Mouse (Mus musculus) MEL (cell line): Measurements from ENCODE around the gene Fam210b. TPM values are rescaled to one million over a fixed set of nuclear protein-coding genes. Genes with fewer than 3 reads are reported as not detected.

ENCODE experiments used
- DNase-seq: peaks from one replicate; pipeline ENCODE4 v3.0.0; 2011; ENCODE audit warnings: low read depth, low spot score
- H3K27ac ChIP-seq: 2 replicates; pipeline ENCODE4 v1.5.1; 2012; ENCODE audit warnings: low read depth, mild to moderate bottlenecking, control low read depth, low read length, moderate library complexity; ENCODE audit not compliant: control insufficient read depth
- H3K27me3 ChIP-seq, 2 experiments: fragments of 150-350 bp in 1 of 2; sonication (generic) in 1 of 2; 2 replicates each; pipeline ENCODE4 v1.6.1; 2012; ENCODE audit warnings: low read length in 2 of 2, mild to moderate bottlenecking in 2 of 2, improper control_type of control experiment in 1 of 2, moderate library complexity in 1 of 2; ENCODE audit not compliant: insufficient read depth in 2 of 2, control insufficient read depth in 1 of 2
- H3K36me3 ChIP-seq, 2 experiments: 2 replicates each; pipeline ENCODE4 v1.6.1; 2012 to 2014; ENCODE audit warnings: low read length in 2 of 2, improper control_type of control experiment in 1 of 2, inconsistent platforms in 1 of 2, mild to moderate bottlenecking in 1 of 2; ENCODE audit not compliant: insufficient read depth in 2 of 2, control insufficient read depth in 1 of 2
- H3K4me1 ChIP-seq, 2 experiments: fragments of 150-350 bp in 1 of 2; sonication (generic) in 1 of 2; 2 replicates each; pipeline ENCODE4 v1.6.1; 2012; ENCODE audit warnings: low read length in 2 of 2, improper control_type of control experiment in 1 of 2, mild to moderate bottlenecking in 1 of 2; ENCODE audit not compliant: insufficient read depth in 2 of 2, control insufficient read depth in 1 of 2
- H3K4me3 ChIP-seq, 2 experiments: fragments of 150-350 bp in 1 of 2; sonication (generic) in 1 of 2; 2 replicates each; pipeline ENCODE4 v1.5.1; 2012; ENCODE audit warnings: low read depth in 2 of 2, low read length in 2 of 2, mild to moderate bottlenecking in 2 of 2, moderate library complexity in 2 of 2, control low read depth in 1 of 2, improper control_type of control experiment in 1 of 2; ENCODE audit not compliant: control insufficient read depth in 1 of 2, insufficient read depth in 1 of 2
- H3K79me2 ChIP-seq: 2 replicates; pipeline ENCODE4 v1.6.1; 2012; ENCODE audit warnings: mild to moderate bottlenecking, low read length, moderate library complexity; ENCODE audit not compliant: control insufficient read depth, poor library complexity, insufficient read depth
- H3K9ac ChIP-seq: 2 replicates; pipeline ENCODE4 v1.6.1; 2012; ENCODE audit warnings: low read depth, mild to moderate bottlenecking, control low read depth, low read length, moderate library complexity; ENCODE audit not compliant: control insufficient read depth, poor library complexity, severe bottlenecking
- H3K9me3 ChIP-seq: fragments of 150-350 bp; sonication (generic); replicated peaks from 2 replicates; pipeline ENCODE4 v1.6.1; 2012; ENCODE audit warnings: mild to moderate bottlenecking, low read length, improper control_type of control experiment, moderate library complexity; ENCODE audit not compliant: insufficient read depth
- CHD1 ChIP-seq: IDR thresholded peaks from 2 replicates; pipeline ENCODE4 v1.6.1; 2012; ENCODE audit warnings: low read depth, mild to moderate bottlenecking, inconsistent platforms, low read length, improper control_type of control experiment
- CTCF ChIP-seq, 3 experiments: IDR thresholded peaks in 2 of 3; conservative IDR thresholded peaks in 1 of 3; 2 replicates each; pipeline ENCODE4 v1.5.1; 2011 to 2012; ENCODE audit warnings: low read length in 3 of 3, low read depth in 2 of 3, mild to moderate bottlenecking in 2 of 3, improper control_type of control experiment in 1 of 3, inconsistent platforms in 1 of 3, mixed read lengths in 1 of 3, moderate library complexity in 1 of 3; ENCODE audit not compliant: control insufficient read depth in 1 of 3, insufficient read depth in 1 of 3, poor library complexity in 1 of 3, severe bottlenecking in 1 of 3
- EP300 ChIP-seq, 2 experiments: IDR thresholded peaks; 2 replicates each; pipeline ENCODE4 v1.6.1; 2011; ENCODE audit warnings: improper control_type of control experiment in 2 of 2, low read length in 2 of 2, low read depth in 1 of 2, mild to moderate bottlenecking in 1 of 2
- GABPA ChIP-seq: IDR thresholded peaks from 2 replicates; pipeline ENCODE4 v1.6.1; 2012; ENCODE audit warnings: low read depth, mild to moderate bottlenecking, inconsistent platforms, low read length, improper control_type of control experiment, moderate library complexity
- GATA1 ChIP-seq: IDR thresholded peaks from 2 replicates; pipeline ENCODE4 v1.6.1; 2011; ENCODE audit warnings: low read depth, low read length, improper control_type of control experiment
- JUND ChIP-seq: IDR thresholded peaks from 2 replicates; pipeline ENCODE4 v1.6.1; 2011; ENCODE audit warnings: low read depth, mild to moderate bottlenecking, improper control_type of control experiment, low read length
- MAFK ChIP-seq: IDR thresholded peaks from 2 replicates; pipeline ENCODE4 v1.6.1; 2011; ENCODE audit warnings: low read depth, mild to moderate bottlenecking, low read length, improper control_type of control experiment, borderline replicate concordance
- MEF2A ChIP-seq: IDR thresholded peaks from 2 replicates; pipeline ENCODE4 v1.6.1; 2014; ENCODE audit warnings: low read depth, mild to moderate bottlenecking, inconsistent platforms, low read length, improper control_type of control experiment; ENCODE audit not compliant: poor library complexity, insufficient replicate concordance, severe bottlenecking; ENCODE audit errors: extremely low read depth
- MYC ChIP-seq: IDR thresholded peaks from 2 replicates; pipeline ENCODE4 v1.6.1; 2011; ENCODE audit warnings: low read depth, mild to moderate bottlenecking, low read length, improper control_type of control experiment, moderate library complexity
- NELFE ChIP-seq: IDR thresholded peaks from 2 replicates; pipeline ENCODE4 v1.6.1; 2011; ENCODE audit warnings: low read depth, low read length, improper control_type of control experiment
- NRF1 ChIP-seq: IDR thresholded peaks from 2 replicates; pipeline ENCODE4 v1.6.1; 2014; ENCODE audit warnings: low read depth, mild to moderate bottlenecking, inconsistent platforms, low read length, improper control_type of control experiment, moderate library complexity; ENCODE audit not compliant: poor library complexity, insufficient read depth, severe bottlenecking
- POLR2A ChIP-seq, 2 experiments: IDR thresholded peaks; 2 replicates each; pipeline ENCODE4 v1.6.1; 2011 to 2012; ENCODE audit warnings: low read length in 2 of 2, mild to moderate bottlenecking in 2 of 2, control low read depth in 1 of 2, improper control_type of control experiment in 1 of 2, low read depth in 1 of 2, moderate library complexity in 1 of 2; ENCODE audit not compliant: control insufficient read depth in 1 of 2, insufficient read depth in 1 of 2, poor library complexity in 1 of 2
- POLR2AphosphoS5 ChIP-seq: IDR thresholded peaks from 2 replicates; pipeline ENCODE4 v1.6.1; 2012; ENCODE audit warnings: low read depth, borderline replicate concordance, mild to moderate bottlenecking, inconsistent platforms, low read length, moderate library complexity, mixed read lengths
- RCOR1 ChIP-seq: IDR thresholded peaks from 2 replicates; pipeline ENCODE4 v1.6.1; 2012; ENCODE audit warnings: low read depth, mild to moderate bottlenecking, inconsistent platforms, low read length, improper control_type of control experiment
- SIN3A ChIP-seq: IDR thresholded peaks from 2 replicates; pipeline ENCODE4 v1.6.1; 2012; ENCODE audit warnings: low read length, improper control_type of control experiment, inconsistent platforms
- SMC3 ChIP-seq: IDR thresholded peaks from 2 replicates; pipeline ENCODE4 v1.6.1; 2011; ENCODE audit warnings: low read depth, low read length, improper control_type of control experiment
- TAL1 ChIP-seq: IDR thresholded peaks from 2 replicates; pipeline ENCODE4 v1.6.1; 2012; ENCODE audit warnings: mild to moderate bottlenecking, inconsistent platforms, low read length, moderate library complexity, mixed read lengths
- TCF12 ChIP-seq: IDR thresholded peaks from 2 replicates; pipeline ENCODE4 v1.6.1; 2014; ENCODE audit warnings: low read depth, mild to moderate bottlenecking, inconsistent platforms, low read length, improper control_type of control experiment, moderate library complexity
- UBTF ChIP-seq: IDR thresholded peaks from 2 replicates; pipeline ENCODE4 v1.6.1; 2012; ENCODE audit warnings: low read depth, mild to moderate bottlenecking, inconsistent platforms, low read length, improper control_type of control experiment, moderate library complexity, borderline replicate concordance; ENCODE audit not compliant: insufficient read depth
- USF1 ChIP-seq: IDR thresholded peaks from 2 replicates; pipeline ENCODE4 v1.6.1; 2014; ENCODE audit warnings: low read depth, mild to moderate bottlenecking, inconsistent platforms, low read length, improper control_type of control experiment, moderate library complexity
- USF2 ChIP-seq, 2 experiments: IDR thresholded peaks; 2 replicates each; pipeline ENCODE4 v1.6.1; 2011 to 2012; ENCODE audit warnings: improper control_type of control experiment in 2 of 2, low read length in 2 of 2, borderline replicate concordance in 1 of 2, inconsistent platforms in 1 of 2, low read depth in 1 of 2, mild to moderate bottlenecking in 1 of 2; ENCODE audit not compliant: insufficient read depth in 1 of 2
- ZC3H11A ChIP-seq: IDR thresholded peaks from 2 replicates; pipeline ENCODE4 v1.6.1; 2012; ENCODE audit warnings: low read depth, mild to moderate bottlenecking, inconsistent platforms, low read length, improper control_type of control experiment
- ZKSCAN1 ChIP-seq: IDR thresholded peaks from 2 replicates; pipeline ENCODE4 v1.6.1; 2012; ENCODE audit warnings: low read depth, mild to moderate bottlenecking, inconsistent platforms, low read length, improper control_type of control experiment, moderate library complexity
- ZMIZ1 ChIP-seq: IDR thresholded peaks from 2 replicates; pipeline ENCODE4 v1.6.1; 2012; ENCODE audit warnings: low read depth, mild to moderate bottlenecking, inconsistent platforms, low read length, improper control_type of control experiment, moderate library complexity
- polyA plus RNA-seq, 2 experiments: library from polyadenylated mRNA; stranded (reverse) in 1 of 2; unstranded in 1 of 2; fragments of >175 nt in 1 of 2; fragments of >200 nt in 1 of 2; gene quantifications; 2 replicates each; pipeline versions ENCODE4 v1.2.1 to v1.2.4; 2012; ENCODE audit warnings: low replicate concordance in 2 of 2, low read depth in 1 of 2; ENCODE audit not compliant: insufficient read length in 2 of 2, insufficient read depth in 1 of 2, missing spikeins in 1 of 2
- total RNA-seq: library from RNA; depleted of rRNA; stranded (reverse); fragments of 300-350 nt; gene quantifications from 2 replicates; pipeline ENCODE4 v1.2.3, GENCODE M21; 2012

Fam210b gene
- total and polyA plus RNA-seq, 3 experiments = 3.5 to 11.4 TPM; not detected in 1

DNA sequence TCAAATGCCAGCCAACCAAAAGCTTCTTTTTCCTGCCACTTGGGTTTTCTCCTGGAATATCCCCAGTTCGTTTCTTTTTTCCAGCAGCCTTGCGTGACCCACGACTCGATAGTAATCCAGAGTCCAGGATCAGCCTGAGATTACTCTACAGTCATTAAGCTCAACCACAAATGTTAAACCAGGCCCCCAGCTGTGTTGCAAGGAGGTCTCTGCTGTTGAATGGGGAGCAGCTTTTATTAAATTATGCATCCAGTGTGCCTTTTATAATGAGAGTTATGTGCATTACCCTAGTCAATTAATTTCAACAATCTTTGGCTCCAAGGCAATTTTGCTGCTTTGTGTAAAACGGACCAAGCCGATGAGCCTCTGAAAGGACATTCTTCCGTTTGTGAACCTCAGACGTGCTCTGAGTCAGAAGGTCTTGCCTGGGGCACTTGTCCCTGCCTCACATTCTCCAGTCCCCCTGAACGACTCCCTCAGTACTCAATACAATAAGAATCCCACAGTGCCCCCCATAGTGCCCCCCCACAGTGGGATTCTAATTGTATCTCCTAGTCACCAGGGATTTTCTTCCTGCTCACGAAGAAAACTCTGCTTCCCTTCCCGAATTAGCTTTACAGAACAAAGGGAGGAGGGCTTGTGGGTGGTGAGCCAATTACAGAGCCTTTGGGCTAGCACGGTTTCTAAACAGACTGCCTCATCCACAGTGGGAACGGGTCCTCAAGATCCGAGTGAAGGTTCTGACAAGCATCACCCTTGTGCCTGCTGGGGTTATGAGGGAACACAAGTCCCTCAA is 46.0 kb upstream of the Fam210b start:
- H3K27me3 ChIP-seq = no peaks in the 10 kb centered on the region
- DNase-seq = no peak
- no peak overlapping the region for H3K4me3 ChIP-seq
- H3K4me1 ChIP-seq = peaks cover 11 to 13% of the 10 kb centered on the region in 2 experiments
- TF ChIP-seq GABPA (no peak), TCF12 (no peak), USF1 (no peak), EP300 (IDR thresholded peaks at IDR 0.05; ENCODE audit: low read depth in 1 of 2, low read length in 2 of 2) (no peak), SIN3A (no peak), ZC3H11A (no peak), POLR2A (IDR thresholded peaks at IDR 0.05; ENCODE audit: control insufficient read depth in 1 of 2, insufficient read depth in 1 of 2, low read depth in 1 of 2, low read length in 2 of 2, poor library complexity in 1 of 2) (no peak), MEF2A (no peak), ZMIZ1 (no peak), SMC3 (no peak), ZKSCAN1 (no peak), RCOR1 (no peak), UBTF (no peak)
- H3K27ac ChIP-seq = no peak overlapping the region
- peaks cover 0 to 5% of the 10 kb centered on the region in 2 experiments; a peak in 2 of 4 replicates for H3K36me3 ChIP-seq
- no peak overlapping the region for H3K9ac ChIP-seq
- H3K9me3 ChIP-seq = no peaks in the 10 kb centered on the region
- H3K79me2 ChIP-seq = no peaks in the 10 kb centered on the region

DNA sequence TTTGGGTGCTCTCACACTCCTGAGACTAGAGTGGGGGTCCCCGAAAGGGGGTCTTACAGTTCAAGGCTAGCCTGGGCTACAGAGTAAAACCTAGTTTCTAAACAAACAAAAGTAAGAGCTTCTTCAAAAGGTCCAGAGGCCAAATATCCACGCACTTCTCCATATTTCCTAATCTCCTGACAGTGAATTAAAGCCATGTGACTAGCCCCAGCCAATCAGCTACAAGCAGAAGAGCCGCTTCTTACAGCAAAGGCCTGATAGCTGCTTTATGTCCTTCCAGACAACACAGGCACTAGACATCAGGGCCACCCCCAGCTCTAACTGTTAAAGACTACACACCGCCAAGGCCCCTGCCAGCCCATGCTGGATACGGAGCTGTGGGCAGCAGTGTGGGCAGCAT is 43.0 kb upstream of the Fam210b start:
- H3K9me3 ChIP-seq = no peaks in the 10 kb centered on the region
- no peak overlapping the region for H3K27ac ChIP-seq
- no peaks in the 10 kb centered on the region for H3K79me2 ChIP-seq
- TF ChIP-seq MAFK = no peak
- TF ChIP-seq UBTF = no peak
- no peak for TF ChIP-seq SIN3A
- TF ChIP-seq POLR2AphosphoS5 = no peak
- no peak for TF ChIP-seq NELFE
- no peak for TF ChIP-seq CTCF (IDR thresholded peaks at IDR 0.05 in 2 of 3, conservative IDR thresholded peaks at IDR 0.05 in 1 of 3; ENCODE audit: control insufficient read depth in 1 of 3, insufficient read depth in 1 of 3, low read depth in 2 of 3, low read length in 3 of 3, poor library complexity in 1 of 3, severe bottlenecking in 1 of 3)
- TF ChIP-seq RCOR1 = no peak
- TF ChIP-seq USF1 = peak; percentile 82
- TF ChIP-seq NRF1 = no peak
- no peak for TF ChIP-seq TAL1
- peak in 1 of 2 experiments; percentile 27; a peak in 1 of 4 replicates for TF ChIP-seq USF2 (IDR thresholded peaks at IDR 0.05; ENCODE audit: borderline replicate concordance in 1 of 2, insufficient read depth in 1 of 2, low read depth in 1 of 2, low read length in 2 of 2)
- no peak for TF ChIP-seq CHD1
- TF ChIP-seq MYC = no peak
- no peak for TF ChIP-seq SMC3
- no peak for TF ChIP-seq JUND
- no peak for TF ChIP-seq POLR2A (IDR thresholded peaks at IDR 0.05; ENCODE audit: control insufficient read depth in 1 of 2, insufficient read depth in 1 of 2, low read depth in 1 of 2, low read length in 2 of 2, poor library complexity in 1 of 2)
- TF ChIP-seq ZKSCAN1 = no peak
- no peak for TF ChIP-seq GATA1
- peaks cover 11 to 13% of the 10 kb centered on the region in 2 experiments for H3K4me1 ChIP-seq
- peak; percentile 19 for DNase-seq
- H3K27me3 ChIP-seq = no peaks in the 10 kb centered on the region; a peak in 1 of 4 replicates
- H3K4me3 ChIP-seq = no peak overlapping the region
- peaks cover 0 to 5% of the 10 kb centered on the region in 2 experiments; a peak in 2 of 4 replicates for H3K36me3 ChIP-seq
- H3K9ac ChIP-seq = no peak overlapping the region
